Mouse (Mus musculus): ENCODE measurements at regions not wholly inside any gene's neighbourhood (a gene's known extent, or its start where the extent isn't known, plus 50 kb on each side); places are given as distances from the start of the nearest gene placed in this dataset.
"Not testable (repeated sequence)": the region's sequence is repeated elsewhere in the genome, so short reads cannot be mapped to it uniquely, and the experiment has no call there.

GRCm38 (mm10) chr4:131425311-131425710, 412.8 kb downstream of the Ptpru start:
- in situ Hi-C loops (cut with MboI), result no loop called here

DNA sequence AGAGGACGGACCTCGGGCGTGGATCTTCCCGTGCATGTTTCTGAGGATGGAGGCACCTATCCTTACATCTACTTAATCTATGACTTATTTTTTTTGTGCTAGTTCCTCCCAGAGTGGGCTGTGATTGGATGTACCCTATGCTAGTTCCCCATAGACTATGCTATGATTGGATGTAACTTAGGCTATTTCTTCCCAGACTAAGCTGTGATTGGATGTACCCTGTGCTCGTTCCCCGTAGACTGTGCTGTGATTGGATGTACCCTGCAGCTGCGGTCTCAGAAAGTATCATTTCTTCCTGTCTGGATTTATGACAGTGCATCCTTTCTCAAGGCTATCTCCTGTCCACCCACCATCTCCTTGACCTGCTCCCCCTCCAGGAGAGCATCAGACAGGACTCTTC, 410.2 kb downstream of the Ptpru start:
- in situ Hi-C loops (cut with MboI), result no loop called here

- in situ Hi-C loops (cut with MboI), result no loop called here
Observed at GRCm38 (mm10) chr4:131429356-131429755, 408.7 kb downstream of the Ptpru start.

- in situ Hi-C loops (cut with MboI), result no loop called here
Observed at GRCm38 (mm10) chr4:131430420-131430819, 407.7 kb downstream of the Ptpru start.

- in situ Hi-C loops (cut with MboI), result no loop called here
Observed at GRCm38 (mm10) chr4:131431188-131431587, 406.9 kb downstream of the Ptpru start.

DNA sequence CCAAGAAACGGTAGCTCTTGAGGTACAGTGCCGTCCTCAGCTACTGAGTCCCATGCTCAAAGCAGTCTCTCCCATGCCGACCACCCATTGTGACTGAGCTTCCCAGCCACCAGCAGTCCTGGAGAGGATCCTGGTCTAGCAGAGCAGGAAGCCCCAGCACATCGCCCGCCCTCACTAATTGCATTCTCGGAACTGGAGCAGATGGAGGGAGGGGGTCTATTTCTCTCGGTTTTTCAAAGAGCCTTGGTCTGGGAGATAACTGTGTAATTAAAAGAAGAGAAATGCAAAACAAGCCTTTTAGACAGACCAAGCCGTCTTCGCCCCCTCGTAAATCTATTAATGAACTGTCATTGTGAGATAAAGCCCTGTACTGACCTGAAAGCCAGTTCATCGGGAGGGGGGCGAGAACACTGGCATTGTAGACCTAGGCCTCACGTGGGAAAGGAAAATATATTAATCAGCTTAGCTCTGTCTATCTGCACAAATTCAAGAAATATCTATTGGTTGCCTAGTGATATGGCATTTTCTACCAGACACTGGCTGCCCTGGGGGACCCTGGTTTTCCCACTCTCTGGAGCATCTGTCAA, 405.4 kb downstream of the Ptpru start:
- in situ Hi-C loops (cut with MboI), result no loop called here

- in situ Hi-C loops (cut with MboI), result no loop called here
Observed at GRCm38 (mm10) chr4:131435222-131435621, 402.9 kb downstream of the Ptpru start.

- in situ Hi-C loops (cut with MboI), result no loop called here
Observed at GRCm38 (mm10) chr4:131438403-131438802, 399.7 kb downstream of the Ptpru start.

- in situ Hi-C loops (cut with MboI), result no loop called here
Observed at GRCm38 (mm10) chr4:131438883-131439282, 399.2 kb downstream of the Ptpru start.

DNA sequence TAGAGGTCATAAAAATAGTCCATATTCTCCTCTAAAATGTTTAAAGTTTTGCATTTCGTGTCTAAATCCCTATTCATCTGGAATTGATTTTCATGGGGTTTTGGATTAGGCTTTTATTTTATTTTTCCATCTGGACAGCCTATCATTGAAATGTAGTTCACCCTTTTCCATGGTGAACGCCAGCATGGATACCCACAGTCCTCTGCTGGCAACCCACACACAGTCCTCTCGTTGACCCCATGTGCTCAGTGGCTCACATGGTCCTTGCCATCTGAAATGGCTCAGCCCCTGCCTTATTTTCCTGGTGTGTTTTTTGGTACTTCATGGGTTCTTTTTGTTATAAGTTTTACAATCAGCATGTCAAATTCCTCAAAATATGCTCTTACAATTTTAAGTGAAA, 397.2 kb downstream of the Ptpru start:
- in situ Hi-C loops (cut with MboI), result no loop called here

DNA sequence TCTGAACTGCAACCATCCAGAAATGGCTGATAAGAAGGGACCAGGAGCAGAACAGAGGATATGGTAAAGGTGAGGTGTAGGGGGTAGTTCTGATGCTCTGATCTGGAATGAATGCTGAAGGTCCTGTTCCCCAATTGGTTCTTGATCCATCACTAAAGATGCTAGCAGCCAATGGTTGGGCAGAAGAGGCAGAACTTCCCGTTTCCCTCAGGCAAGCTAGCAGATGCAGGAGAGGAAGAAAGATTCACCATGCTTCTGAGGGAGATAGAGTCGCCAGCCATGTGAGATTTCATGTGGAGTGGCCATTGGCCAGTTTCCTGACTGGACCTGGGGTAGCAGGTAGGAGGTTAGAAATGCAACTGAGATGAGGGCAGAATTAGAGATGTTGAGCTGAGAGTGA, 394.6 kb downstream of the Ptpru start:
- in situ Hi-C loops (cut with MboI), result no loop called here

DNA sequence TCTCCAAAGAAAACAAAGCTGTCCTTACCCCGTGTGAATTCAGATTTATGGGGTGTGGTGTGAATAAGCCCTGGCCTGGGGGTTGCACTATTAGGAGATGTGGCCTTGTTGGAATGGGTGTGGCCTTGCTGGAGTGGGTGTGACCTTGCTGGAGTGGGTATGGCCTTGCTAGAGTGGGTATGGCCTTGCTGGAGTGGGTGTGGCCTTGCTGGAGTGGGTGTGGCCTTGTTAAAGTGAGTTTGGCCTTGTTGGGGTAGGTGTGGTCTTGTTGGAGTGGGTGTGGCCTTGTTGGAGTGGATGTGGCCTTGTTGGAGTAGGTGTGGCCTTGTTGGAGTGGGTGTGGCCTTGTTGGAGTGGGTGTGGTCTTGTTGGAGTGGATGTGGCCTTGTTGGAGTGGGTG, 387.8 kb downstream of the Ptpru start:
- in situ Hi-C loops (cut with MboI), result not testable (repeated sequence)

DNA sequence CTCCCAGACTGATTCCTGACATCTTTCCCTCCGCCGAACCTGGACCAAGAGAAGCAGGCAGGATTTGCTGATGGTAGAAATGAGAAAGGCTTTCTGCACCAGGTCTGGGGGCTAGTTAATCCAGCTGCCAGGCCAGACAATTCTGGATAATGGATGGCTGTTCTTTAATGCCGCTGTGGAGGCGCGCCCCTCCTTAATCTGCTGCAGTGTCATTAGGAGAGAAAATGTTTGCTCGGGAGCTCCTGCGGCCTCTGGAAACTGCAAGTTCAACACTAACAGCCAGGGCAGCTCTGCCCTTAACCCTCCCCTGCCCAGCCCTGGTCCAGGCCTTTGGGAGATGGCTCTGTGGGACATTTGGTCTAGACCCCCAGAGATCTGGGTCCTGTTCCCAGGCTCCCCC, 380.5 kb downstream of the Ptpru start:
- in situ Hi-C loops (cut with MboI), result no loop called here

- in situ Hi-C loops (cut with MboI), result no loop called here
Observed at GRCm38 (mm10) chr4:131459746-131460145, 378.3 kb downstream of the Ptpru start.

DNA sequence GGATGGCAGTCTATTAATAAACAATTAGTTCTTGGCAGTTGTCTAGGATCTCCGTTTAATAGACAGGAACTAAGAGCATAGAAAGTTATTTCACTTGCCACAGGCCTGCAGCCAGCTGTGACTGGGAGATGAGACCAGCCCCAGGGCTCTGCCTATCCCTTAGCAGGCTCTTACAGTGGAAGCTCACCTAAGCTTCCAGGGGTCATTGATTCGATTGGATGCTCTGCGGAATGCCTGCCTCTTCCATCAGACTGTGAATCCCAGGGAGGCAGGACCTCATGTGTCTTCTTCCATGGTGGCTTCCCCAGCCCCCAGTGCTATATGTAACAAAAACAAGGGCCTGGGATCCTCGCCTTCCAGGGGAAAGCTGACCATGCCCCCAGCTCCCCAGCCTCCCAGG, 376.8 kb downstream of the Ptpru start:
- in situ Hi-C loops (cut with MboI), result no loop called here

GRCm38 (mm10) chr4:131461728-131462127, 376.4 kb downstream of the Ptpru start:
- in situ Hi-C loops (cut with MboI), result no loop called here

- in situ Hi-C loops (cut with MboI), result no loop called here
Observed at GRCm38 (mm10) chr4:131475023-131475422, 363.1 kb downstream of the Ptpru start.

- in situ Hi-C loops (cut with MboI), result no loop called here
Observed at GRCm38 (mm10) chr4:131478923-131479322, 359.2 kb downstream of the Ptpru start.

- in situ Hi-C loops (cut with MboI), result no loop called here
Observed at GRCm38 (mm10) chr4:131483958-131484605, 354.0 kb downstream of the Ptpru start.

DNA sequence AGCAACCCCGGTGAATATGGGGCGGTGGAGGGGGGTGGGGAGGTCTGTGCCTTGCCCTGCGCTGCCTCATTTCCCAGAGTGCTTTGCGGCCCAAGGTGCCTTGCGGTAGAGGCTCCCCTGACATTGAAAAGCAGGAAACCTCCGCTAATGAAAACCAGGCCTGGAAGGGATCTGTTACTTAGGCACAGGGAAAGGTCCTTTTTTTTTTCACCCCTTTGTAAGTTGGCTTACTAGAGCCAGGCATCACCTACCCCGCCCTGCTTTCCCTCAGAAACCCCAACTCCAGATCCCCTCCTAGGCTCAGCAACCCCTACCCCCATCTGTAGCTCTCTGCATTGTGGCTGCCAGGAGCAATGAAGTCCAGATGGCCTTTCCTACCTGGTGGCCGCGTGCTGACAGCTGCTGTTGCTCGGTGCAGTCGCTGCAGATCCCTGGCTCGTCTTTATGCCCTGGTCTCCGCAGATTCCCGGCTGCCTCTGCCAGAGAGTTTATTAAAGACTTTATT, 353.4 kb downstream of the Ptpru start:
- in situ Hi-C loops (cut with MboI), result no loop called here

DNA sequence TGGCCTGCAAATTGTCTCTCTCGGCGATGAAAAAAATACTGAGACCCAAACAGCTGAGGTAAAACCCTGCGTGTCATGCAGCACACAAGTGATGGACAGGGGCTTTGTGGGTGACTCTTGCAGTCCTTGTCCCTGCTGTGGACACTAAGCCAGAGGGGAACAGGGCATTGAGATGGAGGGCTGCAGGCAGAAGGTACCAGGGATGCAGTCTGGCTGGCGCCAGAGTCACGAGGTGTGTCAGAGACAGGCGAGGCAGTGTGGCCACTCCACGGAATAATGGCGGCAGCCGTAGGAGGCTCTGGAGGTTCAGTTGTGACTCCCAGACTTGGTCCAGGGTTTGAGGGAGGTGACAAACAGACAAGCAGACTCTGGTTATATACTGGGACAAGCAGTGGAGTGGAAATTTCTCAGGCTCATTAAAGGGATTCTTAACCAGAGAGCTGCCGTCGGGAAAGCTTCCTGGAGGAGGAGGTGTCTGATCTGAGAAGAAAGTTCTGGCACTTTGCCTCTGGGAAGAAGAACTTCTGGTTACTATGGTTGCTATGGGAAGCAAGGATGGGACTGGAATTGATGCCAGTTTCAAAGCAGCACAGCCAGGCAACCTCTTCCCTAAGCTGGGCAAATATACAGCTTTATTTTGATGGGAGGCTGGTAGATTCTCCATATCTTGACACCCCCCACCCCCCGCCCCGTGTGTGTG, 352.8 kb downstream of the Ptpru start:
- in situ Hi-C loops (cut with MboI), result no loop called here

DNA sequence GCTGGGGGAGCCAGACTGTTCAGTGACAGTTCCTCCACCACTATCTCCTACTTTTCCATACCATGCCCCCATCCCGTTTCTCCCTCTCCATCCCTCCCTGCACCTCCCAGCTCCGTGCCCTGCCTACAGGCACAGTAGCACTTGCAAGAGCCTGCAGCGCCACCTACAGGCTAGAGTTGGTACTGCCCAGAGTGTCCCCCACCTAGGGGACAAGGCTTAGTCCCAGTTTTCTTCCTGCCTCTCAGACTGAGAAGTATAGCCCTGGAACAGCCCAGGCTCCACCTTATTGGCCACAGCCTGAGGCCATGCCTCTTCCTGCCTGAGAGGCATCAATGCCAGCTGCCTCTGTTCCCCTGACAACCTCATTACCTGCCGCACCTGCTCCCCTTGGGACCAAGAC, 351.3 kb downstream of the Ptpru start:
- in situ Hi-C loops (cut with MboI), result no loop called here

DNA sequence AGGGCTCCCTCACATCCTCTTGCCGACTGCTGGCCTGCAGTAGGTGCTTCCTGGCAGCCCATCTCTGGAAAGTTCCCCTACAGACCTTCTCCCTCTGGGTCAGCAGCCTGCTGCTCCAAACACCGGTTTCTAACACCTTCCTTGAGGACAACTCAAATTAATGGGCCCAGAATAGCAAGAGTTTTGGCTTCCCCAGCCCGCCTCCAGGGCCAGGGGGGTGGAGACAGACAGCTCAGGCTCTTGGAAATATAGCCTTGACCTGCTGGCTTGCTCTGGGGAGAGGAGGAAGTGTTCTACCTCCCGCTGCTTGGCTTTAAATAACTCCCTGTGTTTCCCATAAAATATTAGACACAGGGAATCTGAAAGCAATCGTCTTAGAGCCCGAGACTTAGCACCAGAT, 349.8 kb downstream of the Ptpru start:
- in situ Hi-C loops (cut with MboI), result no loop called here
